Mouse (Mus musculus) embryonic stem cell, embryonic (primary cell): ENCODE data around the gene Pgbd5.

Experiments
- CTCF ChIA-PET, 4 experiments: fragments of 300-600 bp in 2 of 4; fragments of 350-600 bp in 2 of 4; sonication (Branson Sonifier 250); formaldehyde crosslinking; loops; one replicate each; lab custom pipeline; 2022; ENCODE audit warnings: inconsistent platforms in 2 of 4; lab: Charles Lee
- POLR2A ChIA-PET, 4 experiments: fragments of 300-600 bp in 2 of 4; fragments of 350-600 bp in 2 of 4; sonication (Branson Sonifier 250); formaldehyde crosslinking; loops; one replicate each; lab custom pipeline; 2022; ENCODE audit warnings: antibody characterized with exemption in 4 of 4, inconsistent platforms in 1 of 4; lab: Charles Lee

Pgbd5 gene

GRCm38 (mm10) chr8:124436741-124437140, 2.7 kb downstream of the Pgbd5 start:
- CTCF ChIA-PET, result interaction anchor here in 2 of 4 experiments (0.6 to 1.5 kb wide), 2 partner anchors 8 to 241 kb away, joined by 3 to 6 read pairs; no protein-coding TSS in a partner anchor

GRCm38 (mm10) chr8:124435707-124436243, 3.7 kb downstream of the Pgbd5 start:
- POLR2A ChIA-PET, result interaction anchor here in 3 of 4 experiments (0.6 to 8.4 kb wide), 11 partner anchors 12 to 48 kb away, joined by 3 to 67 read pairs (median 4); no protein-coding TSS in a partner anchor
- CTCF ChIA-PET, result interaction anchor here in 3 of 4 experiments (0.5 to 1.5 kb wide), 4 partner anchors 15 to 242 kb away, joined by 3 to 5 read pairs (median 4); no protein-coding TSS in a partner anchor

More at GRCm38 (mm10) chr8:124436741-124437140, 2.7 kb downstream of the Pgbd5 start:
- POLR2A ChIA-PET, result interaction anchor here in 3 of 4 experiments (0.7 to 8.4 kb wide), 10 partner anchors 13 to 772 kb away, joined by 3 to 67 read pairs (median 3); partner anchors contain the start of gene Cog2 (in 1 of the 3)

GRCm38 (mm10) chr8:124435170-124435569, 4.3 kb downstream of the Pgbd5 start:
- ChIA-PET POLR2A (interaction anchor here in 3 of 4 experiments (0.6 to 8.4 kb wide), 22 partner anchors 8 to 632 kb away, joined by 3 to 67 read pairs (median 4); partner anchors contain the start of gene 2310022B05Rik (in 1 of the 3)), CTCF (interaction anchor here (0.5 to 2.7 kb wide), 9 partner anchors 31 to 393 kb away, joined by 3 to 15 read pairs (median 4); partner anchors contain the start of gene Cog2 (in 1 of the 4))

GRCm38 (mm10) chr8:124434126-124434790, 5.2 kb downstream of the Pgbd5 start:
- CTCF ChIA-PET, result interaction anchor here (0.6 to 2.7 kb wide), 14 partner anchors 16 to 394 kb away, joined by 3 to 15 read pairs (median 4); partner anchors contain the start of gene Cog2 (in 1 of the 4)
- POLR2A ChIA-PET, result interaction anchor here in 3 of 4 experiments (0.6 to 8.4 kb wide), 32 partner anchors 8 to 631 kb away, joined by 3 to 67 read pairs (median 4); partner anchors contain the start of gene 2310022B05Rik (in 1 of the 3)

GRCm38 (mm10) chr8:124433451-124434125, 5.9 kb downstream of the Pgbd5 start:
- ChIA-PET CTCF (interaction anchor here in 3 of 4 experiments (0.9 to 2.7 kb wide), 9 partner anchors 17 to 175 kb away, joined by 3 to 15 read pairs (median 5); partner anchors contain the start of gene Cog2 (in 1 of the 3)), POLR2A (interaction anchor here in 3 of 4 experiments (0.8 to 8.4 kb wide), 26 partner anchors 7 to 230 kb away, joined by 3 to 67 read pairs (median 4); partner anchors contain the start of gene 2310022B05Rik (in 1 of the 3))

- POLR2A ChIA-PET, result interaction anchor here in 2 of 4 experiments (1.1 to 8.4 kb wide), 9 partner anchors 9 to 31 kb away, joined by 3 to 67 read pairs (median 5); no protein-coding TSS in a partner anchor
- CTCF ChIA-PET, result interaction anchor here in 2 of 4 experiments (0.5 to 0.7 kb wide), 2 partner anchors 37 to 818 kb away, joined by 3 read pairs; no protein-coding TSS in a partner anchor
Observed at GRCm38 (mm10) chr8:124430881-124431280, 8.6 kb downstream of the Pgbd5 start.

GRCm38 (mm10) chr8:124429417-124429816, 10.0 kb downstream of the Pgbd5 start:
- POLR2A ChIA-PET, result interaction anchor here in 2 of 4 experiments (0.7 to 8.4 kb wide), 5 partner anchors 23 to 29 kb away, joined by 3 to 67 read pairs (median 4); no protein-coding TSS in a partner anchor
- CTCF ChIA-PET, result interaction anchor here in 1 of 4 experiments (1.1 kb wide), 1 partner anchor 25 kb away, joined by 3 read pairs; no protein-coding TSS in a partner anchor

- ChIA-PET POLR2A (interaction anchor here in 2 of 4 experiments (0.7 to 8.4 kb wide), 5 partner anchors 22 to 29 kb away, joined by 3 to 67 read pairs (median 4); no protein-coding TSS in a partner anchor), CTCF (interaction anchor here in 3 of 4 experiments (0.6 to 1.2 kb wide), 3 partner anchors 25 to 49 kb away, joined by 3 read pairs; no protein-coding TSS in a partner anchor)
Observed at GRCm38 (mm10) chr8:124428721-124429120, 10.7 kb downstream of the Pgbd5 start.

- ChIA-PET CTCF (interaction anchor here in 1 of 4 experiments (1.5 kb wide), 1 partner anchor 196 kb away, joined by 3 read pairs; no protein-coding TSS in a partner anchor), POLR2A (interaction anchor here in 2 of 4 experiments (2.2 to 2.8 kb wide), 2 partner anchors 10 to 18 kb away, joined by 11 to 14 read pairs; no protein-coding TSS in a partner anchor)
Observed at GRCm38 (mm10) chr8:124421413-124421812, 18.0 kb downstream of the Pgbd5 start.

GRCm38 (mm10) chr8:124418927-124419326, 20.5 kb downstream of the Pgbd5 start:
- ChIA-PET CTCF (interaction anchor here in 1 of 4 experiments (1.2 kb wide), 1 partner anchor 25 kb away, joined by 3 read pairs; no protein-coding TSS in a partner anchor), POLR2A (interaction anchor here in 1 of 4 experiments (1.8 to 8.9 kb wide), 3 partner anchors 14 to 17 kb away, joined by 8 to 61 read pairs (median 13); no protein-coding TSS in a partner anchor)

GRCm38 (mm10) chr8:124418185-124418584, 21.3 kb downstream of the Pgbd5 start:
- ChIA-PET POLR2A (interaction anchor here in 1 of 4 experiments (1.8 to 8.9 kb wide), 3 partner anchors 14 to 17 kb away, joined by 8 to 61 read pairs (median 13); no protein-coding TSS in a partner anchor), CTCF (interaction anchor here in 1 of 4 experiments (0.6 kb wide), 1 partner anchor 30 kb away, joined by 3 read pairs; no protein-coding TSS in a partner anchor)

- ChIA-PET CTCF (interaction anchor here in 2 of 4 experiments (0.6 to 1.8 kb wide), 5 partner anchors 12 to 23 kb away, joined by 3 to 6 read pairs (median 4); no protein-coding TSS in a partner anchor), POLR2A (interaction anchor here in 2 of 4 experiments (0.9 to 8.9 kb wide), 14 partner anchors 9 to 32 kb away, joined by 3 to 61 read pairs (median 4); partner anchors contain the start of gene Pgbd5 (in 1 of the 2))
Observed at GRCm38 (mm10) chr8:124416646-124417045, 22.8 kb downstream of the Pgbd5 start.

GRCm38 (mm10) chr8:124415789-124416188, 23.7 kb downstream of the Pgbd5 start:
- ChIA-PET POLR2A (interaction anchor here in 2 of 4 experiments (0.9 to 8.9 kb wide), 15 partner anchors 8 to 33 kb away, joined by 3 to 61 read pairs (median 6); partner anchors contain the start of gene Pgbd5 (in 1 of the 2)), CTCF (interaction anchor here in 3 of 4 experiments (1.0 to 3.0 kb wide), 4 partner anchors 12 to 294 kb away, joined by 3 to 11 read pairs (median 4); no protein-coding TSS in a partner anchor)

GRCm38 (mm10) chr8:124415002-124415401, 24.5 kb downstream of the Pgbd5 start:
- ChIA-PET POLR2A (interaction anchor here in 3 of 4 experiments (0.6 to 8.9 kb wide), 11 partner anchors 9 to 428 kb away, joined by 3 to 61 read pairs (median 4); no protein-coding TSS in a partner anchor), CTCF (interaction anchor here in 3 of 4 experiments (0.6 to 3.0 kb wide), 4 partner anchors 11 to 1743 kb away, joined by 3 to 11 read pairs (median 4); no protein-coding TSS in a partner anchor)

GRCm38 (mm10) chr8:124413244-124413965, 26.1 kb downstream of the Pgbd5 start:
- POLR2A ChIA-PET, result interaction anchor here (0.8 to 8.9 kb wide), 15 partner anchors 9 to 280 kb away, joined by 3 to 61 read pairs (median 5); no protein-coding TSS in a partner anchor
- CTCF ChIA-PET, result interaction anchor here in 3 of 4 experiments (0.7 to 3.0 kb wide), 8 partner anchors 9 to 326 kb away, joined by 3 to 11 read pairs (median 4); no protein-coding TSS in a partner anchor
